Mouse (Mus musculus) liver, postnatal 0 days (tissue): ENCODE measurements around the gene Acaca. TPM values are rescaled to one million over a fixed set of nuclear protein-coding genes. Genes with fewer than 3 reads are reported as not detected.

Experiments used
- ATAC-seq: fragments of 200-750 bp; cut with Nextera tagmentation; 2 replicates; pipeline ENCODE4 v1.8.0; 2017; ENCODE audit warnings: mild to moderate bottlenecking, moderate library complexity
- DNase-seq: peaks from one replicate; pipeline ENCODE4 v3.0.0-alpha.2; 2016
- H3K27ac ChIP-seq: fragments of 300-500 bp; sonication (generic); 2 replicates; pipeline ENCODE4 v1.5.1; 2014; ENCODE audit warnings: antibody characterized with exemption, moderate library complexity, mild to moderate bottlenecking, low read depth
- H3K27me3 ChIP-seq: fragments of 300-500 bp; sonication (generic); 2 replicates; pipeline ENCODE4 v1.6.1; 2014; ENCODE audit warnings: low read length, control low read depth, mixed read lengths; ENCODE audit not compliant: insufficient read depth
- H3K36me3 ChIP-seq: fragments of 300-500 bp; sonication (generic); replicated peaks from 2 replicates; pipeline ENCODE4 v1.6.1; 2014; ENCODE audit warnings: mild to moderate bottlenecking, control low read depth, low read length, moderate library complexity, mixed read lengths; ENCODE audit not compliant: insufficient read depth
- H3K4me1 ChIP-seq: fragments of 300-500 bp; sonication (generic); 2 replicates; pipeline ENCODE4 v1.6.1; 2014; ENCODE audit warnings: antibody characterized with exemption, mild to moderate bottlenecking, control low read depth; ENCODE audit not compliant: insufficient read depth
- H3K4me2 ChIP-seq: fragments of 300-500 bp; sonication (generic); 2 replicates; pipeline ENCODE4 v1.6.1; 2014; ENCODE audit warnings: low read depth, mild to moderate bottlenecking, low read length, moderate library complexity, mixed read lengths
- H3K4me3 ChIP-seq: fragments of 300-500 bp; sonication (generic); 2 replicates; pipeline ENCODE4 v1.5.1; 2014; ENCODE audit warnings: low read depth, low read length
- H3K9ac ChIP-seq: fragments of 300-500 bp; sonication (generic); replicated peaks from 2 replicates; pipeline ENCODE4 v1.6.1; 2014; ENCODE audit warnings: mild to moderate bottlenecking, moderate library complexity
- H3K9me3 ChIP-seq: fragments of 300-500 bp; sonication (generic); 2 replicates; pipeline ENCODE4 v1.6.1; 2016; ENCODE audit warnings: mild to moderate bottlenecking, control low read depth, low read length, mixed read lengths
- CTCF ChIP-seq: sonication (generic); IDR thresholded peaks from 2 replicates; pipeline ENCODE4 v1.5.1; 2016; ENCODE audit warnings: antibody characterized with exemption, low read depth
- EP300 ChIP-seq: IDR thresholded peaks from 2 replicates; pipeline ENCODE4 v1.6.1; 2016; ENCODE audit warnings: antibody characterized with exemption, low read depth, mild to moderate bottlenecking
- WGBS: fragments of 180-500 bp; shearing (Covaris S2); extraction: QIAGEN DNeasy Blood & Tissue Kit; methylation state at CpG from one replicate; pipeline ENCODE4 v1.1.7; 2014; ENCODE audit not compliant: insufficient replicate concordance; 5-methylcytosine and 5-hydroxymethylcytosine counted together
- polyA plus RNA-seq: library from polyadenylated mRNA; unstranded; fragments of >200 nt; fragmentation: Nextera tagmentation; extraction: Ambion mirVana; gene quantifications from 2 replicates; pipeline ENCODE4 v1.2.1, GENCODE M21; 2015

The Acaca gene
- polyA plus RNA-seq, 1 experiment from 2014 or later = 2.0 TPM

DNA sequence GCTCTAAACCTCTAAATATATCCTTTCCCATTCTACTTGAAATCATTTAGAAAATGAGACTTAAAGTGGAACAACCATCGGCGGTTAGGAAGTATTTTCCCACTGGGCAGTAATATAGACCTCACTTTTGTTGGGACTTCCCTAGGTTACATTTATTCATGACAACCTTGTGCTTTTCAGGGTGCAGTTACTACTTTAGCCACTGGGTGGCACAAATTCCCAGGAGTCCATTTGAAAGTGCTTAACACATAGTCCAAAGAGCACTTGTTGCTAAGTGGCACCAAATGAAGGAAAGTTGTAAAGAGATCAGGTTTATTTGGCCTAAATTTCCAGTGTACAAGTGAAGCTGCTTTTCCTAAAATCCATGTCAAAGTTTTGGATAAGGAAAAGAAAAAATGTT is 12.3 kb downstream of the Acaca start:
- peaks cover 7% of the 10 kb centered on the region; the same call in 1 of the 2 replicates for H3K4me1 ChIP-seq
- ATAC-seq = no peak
- WGBS = 38% methylated on average over 2 of the region's 2 CpGs
- no peak overlapping the region for H3K4me2 ChIP-seq
- no peak for TF ChIP-seq EP300
- TF ChIP-seq CTCF = peak; percentile 83
- H3K9me3 ChIP-seq = no peaks in the 10 kb centered on the region
- no peak overlapping the region for H3K27ac ChIP-seq
- H3K9ac ChIP-seq = no peak overlapping the region
- DNase-seq = peak; percentile 73
- H3K4me3 ChIP-seq = no peak overlapping the region
- H3K36me3 ChIP-seq = no peaks in the 10 kb centered on the region
- H3K27me3 ChIP-seq = no peaks in the 10 kb centered on the region

DNA sequence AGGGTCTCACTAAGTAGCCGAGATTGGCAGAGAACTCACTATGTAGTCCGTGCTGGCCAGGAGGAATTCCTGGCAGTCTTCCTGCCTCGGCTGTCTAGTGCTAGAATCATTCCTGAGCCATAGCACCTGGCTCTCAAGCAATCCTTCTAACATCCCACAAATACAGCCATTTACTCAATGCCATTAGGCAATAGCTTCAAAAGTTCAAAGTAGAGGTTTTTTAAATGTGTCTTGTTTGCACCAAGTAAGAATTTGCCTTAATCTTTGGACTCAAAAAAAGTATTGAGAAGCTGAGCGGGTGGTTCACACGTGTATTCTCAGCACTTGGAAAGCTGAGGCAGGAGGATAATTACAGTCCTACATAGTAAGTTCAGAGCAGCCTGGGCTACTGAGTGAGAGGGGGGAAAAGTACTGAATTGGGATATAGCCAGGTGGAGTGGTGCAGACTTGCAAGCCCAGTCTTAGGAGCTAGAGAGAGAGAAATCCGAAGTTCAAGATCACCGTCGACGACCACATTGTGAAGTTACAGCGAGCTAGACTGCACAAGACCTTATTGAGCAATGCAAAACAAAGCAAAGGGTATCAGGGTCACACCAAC is 15.8 kb downstream of the Acaca start:
- Histone ChIP-seq H3K4me3 (no peak overlapping the region), H3K27me3 (no peaks in the 10 kb centered on the region), H3K9ac (no peak overlapping the region), H3K27ac (0 out of 2 replicates have a peak overlapping the region, but pooled peaks have one; percentile 62), H3K4me1 (peaks cover 7% of the 10 kb centered on the region; the same call in 1 of the 2 replicates), H3K36me3 (no peaks in the 10 kb centered on the region), H3K9me3 (no peaks in the 10 kb centered on the region), H3K4me2 (no peak overlapping the region)
- TF ChIP-seq EP300 = no peak
- TF ChIP-seq CTCF = no peak
- WGBS = 55% methylated on average over 10 of the region's 10 CpGs
- DNase-seq (no peak), ATAC-seq (no peak; the same call in 1 of the 2 replicates)

DNA sequence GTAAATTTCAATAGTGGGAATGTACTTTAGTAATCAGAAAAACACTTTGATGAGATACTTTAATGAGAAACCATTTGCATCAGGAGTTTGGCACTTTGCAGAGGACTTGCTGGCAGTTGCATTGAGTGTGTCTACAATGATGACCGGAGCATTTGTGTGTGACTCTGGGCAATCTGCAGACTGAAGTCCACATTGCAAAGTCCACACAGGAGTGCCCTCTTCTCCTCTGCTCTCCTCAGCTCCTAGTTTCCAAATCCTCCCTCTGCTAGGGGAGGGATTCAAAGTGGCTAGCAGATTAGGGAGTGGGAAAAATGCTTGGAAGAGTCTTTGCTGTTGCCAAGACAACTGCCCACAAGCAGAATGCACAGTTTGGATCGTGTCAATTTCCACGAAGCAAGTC is 16.6 kb downstream of the Acaca start:
- ATAC-seq = peak; percentile 90
- Histone ChIP-seq H3K27ac (peak overlapping the region; percentile 67), H3K4me3 (no peak overlapping the region), H3K9ac (no peak overlapping the region), H3K4me1 (peaks cover 7% of the 10 kb centered on the region; the same call in 1 of the 2 replicates), H3K4me2 (no peak overlapping the region), H3K9me3 (no peaks in the 10 kb centered on the region), H3K36me3 (no peaks in the 10 kb centered on the region), H3K27me3 (no peaks in the 10 kb centered on the region)
- peak; percentile 22 for DNase-seq
- no peak for TF ChIP-seq EP300
- no peak for TF ChIP-seq CTCF
- WGBS = 44% methylated on average over 3 of the region's 3 CpGs

DNA sequence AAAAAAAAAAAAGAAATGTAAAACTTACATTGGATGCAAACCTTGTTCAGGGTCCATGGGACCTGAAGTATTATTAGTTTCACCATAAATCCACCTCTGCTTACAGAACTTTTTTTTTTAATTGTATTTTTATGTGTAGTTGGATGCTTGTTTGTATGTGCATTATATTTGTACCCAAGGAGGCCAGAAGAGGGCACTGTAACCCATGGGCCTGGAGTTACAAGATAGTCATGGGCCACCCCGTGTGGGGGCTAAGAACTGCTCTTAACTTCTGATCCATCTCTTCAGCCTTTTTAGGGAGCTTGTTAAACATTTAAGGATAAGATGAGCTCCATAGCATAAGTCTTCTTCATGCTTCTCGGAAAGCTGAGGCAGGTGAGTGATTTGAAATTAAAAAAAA is 21.4 kb downstream of the Acaca start:
- TF ChIP-seq CTCF (peak; percentile 51), EP300 (no peak)
- H3K4me1 ChIP-seq = 0 out of 2 replicates have a peak, but pooled peaks cover 4% of the 10 kb centered on the region
- H3K4me3 ChIP-seq = no peak overlapping the region
- ATAC-seq (no peak), DNase-seq (no peak)
- H3K27ac ChIP-seq = no peak overlapping the region
- no peaks in the 10 kb centered on the region for H3K27me3 ChIP-seq
- H3K9ac ChIP-seq = no peak overlapping the region
- H3K36me3 ChIP-seq = no peaks in the 10 kb centered on the region
- no peak overlapping the region for H3K4me2 ChIP-seq
- WGBS = 59% methylated on average over 2 of the region's 2 CpGs
- H3K9me3 ChIP-seq = no peaks in the 10 kb centered on the region

DNA sequence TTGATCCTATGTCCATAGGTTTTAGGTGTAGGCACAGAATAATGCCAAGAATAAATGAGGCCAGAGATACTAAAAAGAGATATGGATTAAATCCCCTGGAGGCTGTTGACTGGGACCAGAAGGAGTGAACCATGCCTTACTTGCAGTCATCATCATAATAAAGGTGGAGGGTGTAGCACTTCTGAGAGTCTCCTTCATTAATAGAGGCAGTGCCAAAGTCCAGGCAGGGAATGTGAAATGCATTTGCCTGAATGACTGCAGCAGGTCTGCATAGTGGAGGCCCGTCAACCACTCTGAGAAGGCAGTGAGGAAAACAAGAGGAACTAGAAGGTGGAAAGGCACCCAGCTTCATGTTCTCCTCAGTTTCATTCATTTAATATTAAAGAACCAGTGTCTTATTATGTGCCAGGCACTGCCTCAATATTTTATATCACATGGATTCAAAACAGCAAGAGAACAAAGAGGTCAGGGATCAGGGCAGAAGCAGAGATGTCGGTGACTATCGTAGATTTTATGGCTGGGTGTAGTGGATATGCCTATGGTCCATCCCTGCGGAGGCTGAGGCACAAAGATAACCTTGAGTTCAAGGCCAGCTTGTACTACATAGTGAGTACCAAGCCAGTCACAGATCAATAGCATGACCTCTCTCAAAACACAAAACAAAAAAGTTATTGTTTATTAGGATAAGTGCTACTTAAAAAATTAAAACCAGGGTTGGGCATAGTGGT is 27.2 kb downstream of the Acaca start:
- H3K4me1 ChIP-seq = no peaks in the 10 kb centered on the region
- no peak for ATAC-seq
- H3K27ac ChIP-seq = no peak overlapping the region
- H3K9ac ChIP-seq = no peak overlapping the region
- no peaks in the 10 kb centered on the region for H3K9me3 ChIP-seq
- no peaks in the 10 kb centered on the region for H3K36me3 ChIP-seq
- no peak overlapping the region for H3K4me2 ChIP-seq
- TF ChIP-seq CTCF (no peak), EP300 (no peak)
- 80% methylated on average over 4 of the region's 4 CpGs for WGBS
- no peak for DNase-seq
- no peaks in the 10 kb centered on the region for H3K27me3 ChIP-seq
- no peak overlapping the region for H3K4me3 ChIP-seq

DNA sequence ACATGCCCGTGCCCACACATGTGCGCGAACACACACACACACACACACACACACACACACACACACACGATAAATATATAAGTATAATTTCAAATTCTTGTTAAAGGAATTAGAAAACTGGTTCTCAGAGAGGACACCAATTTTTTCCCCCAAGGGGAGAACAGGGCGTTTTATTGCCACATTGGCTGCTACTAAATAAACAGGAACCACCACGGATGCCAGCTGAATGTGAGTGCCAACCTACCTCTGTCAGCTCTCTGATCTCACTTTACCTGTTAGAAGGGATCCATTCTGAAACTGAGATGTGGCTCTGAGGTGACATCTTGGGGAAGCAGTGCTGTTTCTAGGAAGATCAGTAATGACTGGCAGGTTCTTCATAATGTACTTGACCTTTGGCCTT is 34.7 kb downstream of the Acaca start:
- no peak overlapping the region for H3K4me3 ChIP-seq
- TF ChIP-seq EP300 (no peak), CTCF (no peak)
- no peaks in the 10 kb centered on the region for H3K9me3 ChIP-seq
- DNase-seq (no peak), ATAC-seq (no peak)
- H3K36me3 ChIP-seq = no peaks in the 10 kb centered on the region
- no peak overlapping the region for H3K27ac ChIP-seq
- no peaks in the 10 kb centered on the region; the same call in 1 of the 2 replicates for H3K4me1 ChIP-seq
- H3K4me2 ChIP-seq = no peak overlapping the region
- H3K27me3 ChIP-seq = no peaks in the 10 kb centered on the region
- no peak overlapping the region for H3K9ac ChIP-seq
- WGBS = 76% methylated on average over 6 of the region's 6 CpGs
